Mouse (Mus musculus) effector memory CD4-positive, alpha-beta T cell, adult 5 months (primary cell): ENCODE measurements around the gene Mas1. TPM values are rescaled to one million over a fixed set of nuclear protein-coding genes. Genes with fewer than 3 reads are reported as not detected.

Source experiments
- polyA plus RNA-seq: library from polyadenylated mRNA; unstranded; fragments of 100-300 nt; shearing (Covaris generic); gene quantifications from one replicate; pipeline ENCODE4 v1.2.1, GENCODE M21; 2017

Gene Mas1
- polyA plus RNA-seq: 0.59 TPM

DNA sequence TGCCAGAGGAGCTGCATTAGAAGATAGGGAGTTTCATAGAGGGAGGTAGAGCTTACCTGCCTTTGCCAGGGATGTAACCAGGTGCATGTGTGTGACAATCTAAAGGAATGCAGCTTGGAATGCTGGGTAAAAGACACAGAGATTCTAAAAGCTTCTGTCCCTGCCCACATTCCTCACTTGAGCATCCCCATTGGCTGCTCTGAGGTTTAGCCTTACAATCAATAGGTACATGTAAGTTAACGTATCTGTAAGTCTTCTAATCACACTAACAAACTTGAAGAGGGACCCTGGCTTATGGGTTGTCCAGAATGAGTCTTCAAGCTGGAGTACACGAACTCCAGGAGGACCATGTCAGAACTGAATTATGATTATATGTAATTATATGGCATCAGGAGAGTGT, at the start of gene Mas1:
Gene Mas1, minus strand, starts transcription at position 101 of the 400 bp plus-strand sequence.

DNA sequence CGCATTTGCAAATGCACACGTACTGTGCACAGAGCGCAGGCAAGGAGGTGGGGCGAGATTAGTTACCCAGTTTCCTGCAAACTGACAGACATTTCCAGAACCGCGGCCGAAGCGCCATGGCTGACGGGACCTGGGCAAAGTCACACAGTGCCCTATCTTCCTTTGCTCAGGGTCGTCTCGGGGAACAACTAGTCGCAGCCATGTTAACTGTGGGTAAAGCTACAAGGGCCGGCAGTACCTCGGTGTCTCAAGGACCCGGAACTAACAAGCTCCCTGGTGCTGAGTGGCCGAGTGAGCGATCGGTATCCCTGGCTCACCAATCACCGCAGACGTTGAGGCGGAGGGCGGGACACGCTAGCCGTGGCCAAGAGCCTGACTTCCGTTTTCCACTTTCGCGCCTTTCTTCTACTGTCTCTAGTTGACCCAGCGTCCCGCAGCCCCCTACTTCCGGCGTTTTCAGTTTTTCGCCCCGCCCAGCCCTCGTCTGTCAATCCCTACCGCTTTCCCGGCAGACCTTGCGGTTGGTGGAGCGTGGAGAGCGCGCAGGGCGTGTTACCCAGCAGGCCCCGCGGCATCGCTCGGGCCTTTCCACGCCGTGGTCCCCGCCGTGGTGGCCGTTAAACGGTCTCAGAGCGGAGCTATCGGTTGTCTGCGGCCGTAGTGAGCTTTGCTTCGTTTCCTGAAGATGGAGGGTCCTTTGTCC, 48.1 kb upstream of the Mas1 start, which contains the start of gene Mrpl18:
Gene Mrpl18, minus strand, starts transcription at position 465 of the 703 bp plus-strand sequence.

DNA sequence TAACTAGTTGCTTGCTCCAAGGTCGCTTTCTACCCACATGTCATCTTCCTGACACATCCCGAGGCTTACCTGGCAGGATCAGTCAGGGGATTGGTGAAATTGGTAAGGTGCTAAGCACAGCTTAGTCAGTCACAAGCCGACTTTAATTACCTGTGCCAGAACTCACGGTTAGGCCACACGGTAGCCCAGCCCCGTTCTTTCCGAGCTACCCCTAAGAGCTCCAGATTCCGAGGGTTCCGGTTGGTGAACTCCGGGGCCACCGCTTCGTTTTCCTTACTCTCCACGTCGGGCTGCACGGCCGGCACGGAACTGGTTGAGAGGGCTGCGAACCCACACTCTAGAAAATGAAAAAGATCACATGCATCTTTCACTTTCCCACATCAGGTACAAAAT, 47.5 kb upstream of the Mas1 start, which contains the start of gene Tcp1:
Gene Tcp1, plus strand, starts transcription at position 214 of the 393 bp plus-strand sequence.

DNA sequence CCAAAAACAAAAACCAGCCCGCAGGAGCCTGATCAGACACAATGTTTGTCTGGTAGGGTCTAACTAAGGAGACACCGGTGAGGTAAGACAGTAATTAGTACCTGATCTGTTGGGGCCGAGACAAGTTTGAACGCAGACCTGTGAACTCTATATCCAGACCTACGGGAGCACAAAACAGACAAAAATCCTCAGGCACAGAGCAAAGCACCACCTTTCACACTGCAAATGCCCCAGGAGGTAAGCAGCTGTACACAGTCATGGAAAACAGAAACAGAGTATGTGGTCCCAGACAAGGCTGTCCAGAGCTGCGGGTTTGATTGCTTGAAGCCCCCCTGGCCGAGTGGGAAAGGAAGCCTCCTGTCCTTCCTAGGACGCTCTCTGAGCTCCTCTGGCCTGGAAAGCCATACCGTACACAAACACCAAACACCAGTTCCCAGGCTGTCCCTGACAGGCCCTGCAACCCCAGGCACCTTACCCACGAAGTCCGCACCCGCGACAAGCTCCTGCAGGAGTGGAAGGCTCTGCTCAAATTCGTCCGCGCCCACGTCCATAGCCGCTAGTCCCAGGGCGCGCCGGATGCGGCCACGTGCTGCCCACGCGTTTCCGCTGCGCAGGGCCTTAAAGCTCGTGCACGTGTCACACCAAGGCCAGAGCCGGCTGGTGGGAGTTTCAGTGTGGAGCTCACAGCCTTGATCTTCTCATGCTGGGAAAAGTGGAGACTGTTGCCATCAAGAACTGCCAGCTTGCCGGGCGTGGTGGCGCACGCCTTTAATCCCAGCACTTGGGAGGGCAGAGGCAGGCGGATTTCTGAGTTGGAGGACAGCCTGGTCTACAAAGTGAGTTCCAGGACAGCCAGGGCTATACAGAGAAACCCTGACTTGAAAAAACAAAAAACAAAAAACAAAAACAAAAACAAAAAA, 41.7 kb upstream of the Mas1 start, which contains the start of gene Pnldc1:
Gene Pnldc1, minus strand, starts transcription at position 870 of the 920 bp plus-strand sequence.

DNA sequence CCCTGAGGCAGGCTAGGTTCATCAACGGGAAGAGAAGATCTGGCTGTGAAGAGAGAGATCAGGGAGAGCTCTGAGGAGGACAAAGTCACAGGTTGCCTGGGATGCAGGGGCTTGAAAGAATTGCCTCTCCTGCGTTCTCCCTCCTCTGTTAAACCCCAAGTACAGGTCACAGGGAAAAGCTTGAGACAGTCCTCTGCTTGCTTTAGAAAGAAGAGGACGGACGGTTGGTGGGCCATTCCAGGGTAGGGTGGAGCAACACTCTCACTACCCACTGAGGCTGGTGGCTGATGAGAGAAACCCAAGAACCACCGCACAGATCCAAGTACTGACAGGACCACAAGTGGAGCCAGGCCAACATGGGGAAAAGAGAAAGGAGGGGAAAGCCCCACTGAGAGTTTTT, 7.8 kb upstream of the Mas1 start, which contains the start of gene Mrgprh:
Gene Mrgprh, plus strand, starts transcription at position 301 of the 400 bp plus-strand sequence.

Other genes starting within 250 kb of the Mas1 start
- gene Slc22a1, start 192.3 kb downstream of the Mas1 start, polyA plus RNA-seq: not detected
- gene Igf2r, start 98.5 kb downstream of the Mas1 start, polyA plus RNA-seq: 30.6 TPM
- gene Mrgprh, start 7.9 kb upstream of the Mas1 start, polyA plus RNA-seq: not detected
- 0.25 TPM for gene Pnldc1, start 42.1 kb upstream of the Mas1 start, polyA plus RNA-seq
- 200 TPM for gene Tcp1, start 47.6 kb upstream of the Mas1 start, polyA plus RNA-seq
- gene Mrpl18, start 48.2 kb upstream of the Mas1 start, polyA plus RNA-seq: 57.8 TPM
- 0.66 TPM for gene Acat3, start 72.5 kb upstream of the Mas1 start, polyA plus RNA-seq
- 34.7 TPM for gene Acat2, start 92.6 kb upstream of the Mas1 start, polyA plus RNA-seq
- gene Wtap, start 126.0 kb upstream of the Mas1 start, polyA plus RNA-seq: 77.8 TPM
- gene Sod2, start 138.7 kb upstream of the Mas1 start, polyA plus RNA-seq: 97.5 TPM
- gene Gpr31b, start 184.2 kb upstream of the Mas1 start, polyA plus RNA-seq: not detected
- gene Tcp10b, start 193.0 kb upstream of the Mas1 start, polyA plus RNA-seq: 0.27 TPM